Mouse (Mus musculus) MEL (cell line): ENCODE measurements around the gene Nlgn1. TPM values are rescaled to one million over a fixed set of nuclear protein-coding genes. Genes with fewer than 3 reads are reported as not detected.
A peak's percentile ranks its signal among the peaks of the same experiment; 100 is the strongest.

Experiments used
- DNase-seq: peaks from one replicate; pipeline ENCODE4 v3.0.0; 2011; ENCODE audit warnings: low read depth, low spot score
- H3K27ac ChIP-seq: 2 replicates; pipeline ENCODE4 v1.5.1; 2012; ENCODE audit warnings: low read depth, mild to moderate bottlenecking, control low read depth, low read length, moderate library complexity; ENCODE audit not compliant: control insufficient read depth
- H3K27me3 ChIP-seq, 2 experiments: fragments of 150-350 bp in 1 of 2; sonication (generic) in 1 of 2; 2 replicates each; pipeline ENCODE4 v1.6.1; 2012; ENCODE audit warnings: low read length in 2 of 2, mild to moderate bottlenecking in 2 of 2, improper control_type of control experiment in 1 of 2, moderate library complexity in 1 of 2; ENCODE audit not compliant: insufficient read depth in 2 of 2, control insufficient read depth in 1 of 2
- H3K36me3 ChIP-seq, 2 experiments: 2 replicates each; pipeline ENCODE4 v1.6.1; 2012 to 2014; ENCODE audit warnings: low read length in 2 of 2, improper control_type of control experiment in 1 of 2, inconsistent platforms in 1 of 2, mild to moderate bottlenecking in 1 of 2; ENCODE audit not compliant: insufficient read depth in 2 of 2, control insufficient read depth in 1 of 2
- H3K4me1 ChIP-seq, 2 experiments: fragments of 150-350 bp in 1 of 2; sonication (generic) in 1 of 2; 2 replicates each; pipeline ENCODE4 v1.6.1; 2012; ENCODE audit warnings: low read length in 2 of 2, improper control_type of control experiment in 1 of 2, mild to moderate bottlenecking in 1 of 2; ENCODE audit not compliant: insufficient read depth in 2 of 2, control insufficient read depth in 1 of 2
- H3K4me3 ChIP-seq, 2 experiments: fragments of 150-350 bp in 1 of 2; sonication (generic) in 1 of 2; 2 replicates each; pipeline ENCODE4 v1.5.1; 2012; ENCODE audit warnings: low read depth in 2 of 2, low read length in 2 of 2, mild to moderate bottlenecking in 2 of 2, moderate library complexity in 2 of 2, control low read depth in 1 of 2, improper control_type of control experiment in 1 of 2; ENCODE audit not compliant: control insufficient read depth in 1 of 2, insufficient read depth in 1 of 2
- H3K79me2 ChIP-seq: 2 replicates; pipeline ENCODE4 v1.6.1; 2012; ENCODE audit warnings: mild to moderate bottlenecking, low read length, moderate library complexity; ENCODE audit not compliant: control insufficient read depth, poor library complexity, insufficient read depth
- H3K9ac ChIP-seq: 2 replicates; pipeline ENCODE4 v1.6.1; 2012; ENCODE audit warnings: low read depth, mild to moderate bottlenecking, control low read depth, low read length, moderate library complexity; ENCODE audit not compliant: control insufficient read depth, poor library complexity, severe bottlenecking
- H3K9me3 ChIP-seq: fragments of 150-350 bp; sonication (generic); replicated peaks from 2 replicates; pipeline ENCODE4 v1.6.1; 2012; ENCODE audit warnings: mild to moderate bottlenecking, low read length, improper control_type of control experiment, moderate library complexity; ENCODE audit not compliant: insufficient read depth
- BHLHE40 ChIP-seq: IDR thresholded peaks from 2 replicates; pipeline ENCODE4 v1.6.1; 2012; ENCODE audit warnings: low read depth, mild to moderate bottlenecking, inconsistent platforms, low read length, improper control_type of control experiment, borderline replicate concordance
- CHD1 ChIP-seq: IDR thresholded peaks from 2 replicates; pipeline ENCODE4 v1.6.1; 2012; ENCODE audit warnings: low read depth, mild to moderate bottlenecking, inconsistent platforms, low read length, improper control_type of control experiment
- CHD2 ChIP-seq: IDR thresholded peaks from 2 replicates; pipeline ENCODE4 v1.6.1; 2011; ENCODE audit warnings: low read length, improper control_type of control experiment
- CTCF ChIP-seq, 3 experiments: IDR thresholded peaks in 2 of 3; conservative IDR thresholded peaks in 1 of 3; 2 replicates each; pipeline ENCODE4 v1.5.1; 2011 to 2012; ENCODE audit warnings: low read length in 3 of 3, low read depth in 2 of 3, mild to moderate bottlenecking in 2 of 3, improper control_type of control experiment in 1 of 3, inconsistent platforms in 1 of 3, mixed read lengths in 1 of 3, moderate library complexity in 1 of 3; ENCODE audit not compliant: control insufficient read depth in 1 of 3, insufficient read depth in 1 of 3, poor library complexity in 1 of 3, severe bottlenecking in 1 of 3
- E2F4 ChIP-seq: IDR thresholded peaks from 2 replicates; pipeline ENCODE4 v1.6.1; 2011; ENCODE audit warnings: low read depth, low read length, improper control_type of control experiment, borderline replicate concordance
- ELF1 ChIP-seq: IDR thresholded peaks from 2 replicates; pipeline ENCODE4 v1.6.1; 2014; ENCODE audit warnings: low read depth, mild to moderate bottlenecking, inconsistent platforms, low read length, improper control_type of control experiment, moderate library complexity
- EP300 ChIP-seq, 2 experiments: IDR thresholded peaks; 2 replicates each; pipeline ENCODE4 v1.6.1; 2011; ENCODE audit warnings: improper control_type of control experiment in 2 of 2, low read length in 2 of 2, low read depth in 1 of 2, mild to moderate bottlenecking in 1 of 2
- ETS1 ChIP-seq: IDR thresholded peaks from 2 replicates; pipeline ENCODE4 v1.6.1; 2012; ENCODE audit warnings: low read depth, mild to moderate bottlenecking, inconsistent platforms, low read length, improper control_type of control experiment, moderate library complexity
- GATA1 ChIP-seq: IDR thresholded peaks from 2 replicates; pipeline ENCODE4 v1.6.1; 2011; ENCODE audit warnings: low read depth, low read length, improper control_type of control experiment
- HCFC1 ChIP-seq: IDR thresholded peaks from 2 replicates; pipeline ENCODE4 v1.6.1; 2012; ENCODE audit warnings: low read depth, mild to moderate bottlenecking, inconsistent platforms, low read length, improper control_type of control experiment, moderate library complexity
- KAT2A ChIP-seq: conservative IDR thresholded peaks from 2 replicates; pipeline ENCODE4 v1.6.1; 2012; ENCODE audit warnings: low read depth, low read length, improper control_type of control experiment, inconsistent platforms
- MAX ChIP-seq: IDR thresholded peaks from 2 replicates; pipeline ENCODE4 v1.6.1; 2011; ENCODE audit warnings: low read length, improper control_type of control experiment
- MAZ ChIP-seq: IDR thresholded peaks from 2 replicates; pipeline ENCODE4 v1.6.1; 2012; ENCODE audit warnings: low read depth, mild to moderate bottlenecking, inconsistent platforms, low read length, improper control_type of control experiment
- MXI1 ChIP-seq: IDR thresholded peaks from 2 replicates; pipeline ENCODE4 v1.6.1; 2011; ENCODE audit warnings: mild to moderate bottlenecking, low read depth, low read length, improper control_type of control experiment
- POLR2AphosphoS5 ChIP-seq: IDR thresholded peaks from 2 replicates; pipeline ENCODE4 v1.6.1; 2012; ENCODE audit warnings: low read depth, borderline replicate concordance, mild to moderate bottlenecking, inconsistent platforms, low read length, moderate library complexity, mixed read lengths
- RAD21 ChIP-seq: IDR thresholded peaks from 2 replicates; pipeline ENCODE4 v1.6.1; 2011; ENCODE audit warnings: mild to moderate bottlenecking, low read depth, low read length, improper control_type of control experiment
- RCOR1 ChIP-seq: IDR thresholded peaks from 2 replicates; pipeline ENCODE4 v1.6.1; 2012; ENCODE audit warnings: low read depth, mild to moderate bottlenecking, inconsistent platforms, low read length, improper control_type of control experiment
- SMC3 ChIP-seq: IDR thresholded peaks from 2 replicates; pipeline ENCODE4 v1.6.1; 2011; ENCODE audit warnings: low read depth, low read length, improper control_type of control experiment
- TAL1 ChIP-seq: IDR thresholded peaks from 2 replicates; pipeline ENCODE4 v1.6.1; 2012; ENCODE audit warnings: mild to moderate bottlenecking, inconsistent platforms, low read length, moderate library complexity, mixed read lengths
- TBP ChIP-seq: IDR thresholded peaks from 2 replicates; pipeline ENCODE4 v1.8.0; 2011; ENCODE audit warnings: low read depth, low read length, improper control_type of control experiment
- TCF12 ChIP-seq: IDR thresholded peaks from 2 replicates; pipeline ENCODE4 v1.6.1; 2014; ENCODE audit warnings: low read depth, mild to moderate bottlenecking, inconsistent platforms, low read length, improper control_type of control experiment, moderate library complexity
- UBTF ChIP-seq: IDR thresholded peaks from 2 replicates; pipeline ENCODE4 v1.6.1; 2012; ENCODE audit warnings: low read depth, mild to moderate bottlenecking, inconsistent platforms, low read length, improper control_type of control experiment, moderate library complexity, borderline replicate concordance; ENCODE audit not compliant: insufficient read depth
- USF1 ChIP-seq: IDR thresholded peaks from 2 replicates; pipeline ENCODE4 v1.6.1; 2014; ENCODE audit warnings: low read depth, mild to moderate bottlenecking, inconsistent platforms, low read length, improper control_type of control experiment, moderate library complexity
- USF2 ChIP-seq, 2 experiments: IDR thresholded peaks; 2 replicates each; pipeline ENCODE4 v1.6.1; 2011 to 2012; ENCODE audit warnings: improper control_type of control experiment in 2 of 2, low read length in 2 of 2, borderline replicate concordance in 1 of 2, inconsistent platforms in 1 of 2, low read depth in 1 of 2, mild to moderate bottlenecking in 1 of 2; ENCODE audit not compliant: insufficient read depth in 1 of 2
- ZC3H11A ChIP-seq: IDR thresholded peaks from 2 replicates; pipeline ENCODE4 v1.6.1; 2012; ENCODE audit warnings: low read depth, mild to moderate bottlenecking, inconsistent platforms, low read length, improper control_type of control experiment
- ZKSCAN1 ChIP-seq: IDR thresholded peaks from 2 replicates; pipeline ENCODE4 v1.6.1; 2012; ENCODE audit warnings: low read depth, mild to moderate bottlenecking, inconsistent platforms, low read length, improper control_type of control experiment, moderate library complexity
- ZNF384 ChIP-seq: IDR thresholded peaks from 2 replicates; pipeline ENCODE4 v1.6.1; 2012; ENCODE audit warnings: low read depth, mild to moderate bottlenecking, inconsistent platforms, low read length, improper control_type of control experiment
- polyA plus RNA-seq, 2 experiments: library from polyadenylated mRNA; stranded (reverse) in 1 of 2; unstranded in 1 of 2; fragments of >175 nt in 1 of 2; fragments of >200 nt in 1 of 2; gene quantifications; 2 replicates each; pipeline versions ENCODE4 v1.2.1 to v1.2.4; 2012; ENCODE audit warnings: low replicate concordance in 2 of 2, low read depth in 1 of 2; ENCODE audit not compliant: insufficient read length in 2 of 2, insufficient read depth in 1 of 2, missing spikeins in 1 of 2
- total RNA-seq: library from RNA; depleted of rRNA; stranded (reverse); fragments of 300-350 nt; gene quantifications from 2 replicates; pipeline ENCODE4 v1.2.3, GENCODE M21; 2012

Gene Nlgn1
- total and polyA plus RNA-seq, 3 experiments: not detected

- DNase-seq: no peak
- H3K36me3 ChIP-seq: no peaks in the 10 kb centered on the region
- H3K79me2 ChIP-seq: no peaks in the 10 kb centered on the region
- H3K4me3 ChIP-seq: no peak overlapping the region
- no peaks in the 10 kb centered on the region for H3K4me1 ChIP-seq
- no peak overlapping the region for H3K27ac ChIP-seq
- H3K27me3 ChIP-seq: no peaks in the 10 kb centered on the region
- no peak for TF ChIP-seq ZC3H11A
- no peak for TF ChIP-seq EP300 (IDR thresholded peaks at IDR 0.05; ENCODE audit: low read depth in 1 of 2, low read length in 2 of 2)
- no peak for TF ChIP-seq POLR2AphosphoS5
- no peak for TF ChIP-seq ELF1
- no peak for TF ChIP-seq HCFC1
- no peak for TF ChIP-seq UBTF
- TF ChIP-seq RCOR1: no peak
- no peak for TF ChIP-seq MAX
- no peak for TF ChIP-seq CTCF (IDR thresholded peaks at IDR 0.05 in 2 of 3, conservative IDR thresholded peaks at IDR 0.05 in 1 of 3; ENCODE audit: control insufficient read depth in 1 of 3, insufficient read depth in 1 of 3, low read depth in 2 of 3, low read length in 3 of 3, poor library complexity in 1 of 3, severe bottlenecking in 1 of 3)
- TF ChIP-seq USF2 (IDR thresholded peaks at IDR 0.05; ENCODE audit: borderline replicate concordance in 1 of 2, insufficient read depth in 1 of 2, low read depth in 1 of 2, low read length in 2 of 2): no peak
- no peak for TF ChIP-seq ZKSCAN1
- TF ChIP-seq E2F4: no peak
- no peak for TF ChIP-seq GATA1
- no peak for TF ChIP-seq CHD1
- TF ChIP-seq TAL1: no peak
- no peak for TF ChIP-seq TBP
- H3K9me3 ChIP-seq: no peaks in the 10 kb centered on the region
- H3K9ac ChIP-seq: no peak overlapping the region
These were observed 329.2 kb downstream of the Nlgn1 start for GRCm38 (mm10) chr3:26002863-26003608.

GRCm38 (mm10) chr3:26002367-26002766 is 329.9 kb downstream of the Nlgn1 start:
- Histone ChIP-seq H3K27me3 (no peaks in the 10 kb centered on the region), H3K4me3 (no peak overlapping the region), H3K79me2 (no peaks in the 10 kb centered on the region), H3K36me3 (no peaks in the 10 kb centered on the region), H3K9me3 (no peaks in the 10 kb centered on the region), H3K4me1 (no peaks in the 10 kb centered on the region), H3K27ac (no peak overlapping the region), H3K9ac (no peak overlapping the region)
- DNase-seq: peak; percentile 7
- no peak for TF ChIP-seq TAL1
- no peak for TF ChIP-seq KAT2A
- TF ChIP-seq CHD1: no peak
- peak; percentile 24; the same call in 1 of the 2 replicates for TF ChIP-seq ZNF384
- TF ChIP-seq ETS1: no peak
- no peak for TF ChIP-seq ZKSCAN1
- peak; percentile 46 for TF ChIP-seq RAD21
- TF ChIP-seq MAX: no peak
- no peak for TF ChIP-seq TCF12
- TF ChIP-seq TBP: no peak
- TF ChIP-seq SMC3: peak; percentile 61
- no peak for TF ChIP-seq GATA1
- no peak for TF ChIP-seq USF1
- no peak for TF ChIP-seq USF2 (IDR thresholded peaks at IDR 0.05; ENCODE audit: borderline replicate concordance in 1 of 2, insufficient read depth in 1 of 2, low read depth in 1 of 2, low read length in 2 of 2)
- TF ChIP-seq BHLHE40: no peak
- no peak for TF ChIP-seq MAZ
- TF ChIP-seq EP300 (IDR thresholded peaks at IDR 0.05; ENCODE audit: low read depth in 1 of 2, low read length in 2 of 2): no peak
- TF ChIP-seq MXI1: no peak
- peak; percentile 38; the same call in 1 of the 2 replicates for TF ChIP-seq ZC3H11A
- peak; percentile 7 to 38 (median 8); a peak in 2 of 6 replicates for TF ChIP-seq CTCF (IDR thresholded peaks at IDR 0.05 in 2 of 3, conservative IDR thresholded peaks at IDR 0.05 in 1 of 3; ENCODE audit: control insufficient read depth in 1 of 3, insufficient read depth in 1 of 3, low read depth in 2 of 3, low read length in 3 of 3, poor library complexity in 1 of 3, severe bottlenecking in 1 of 3)
- no peak for TF ChIP-seq CHD2
